Mouse (Mus musculus) stomach, postnatal 0 days (tissue): ENCODE data around the gene Rnf151. TPM values are rescaled to one million over a fixed set of nuclear protein-coding genes. Genes with fewer than 3 reads are reported as not detected.

Experiments used
- ATAC-seq: fragments of 200-750 bp; cut with Nextera tagmentation; 2 replicates; pipeline ENCODE4 v1.8.0; 2017; ENCODE audit not compliant: low FRiP score, low TSS enrichment
- DNase-seq: peaks from one replicate; pipeline ENCODE4 v3.0.0-alpha.2; 2016; ENCODE audit warnings: low spot score
- H3K27ac ChIP-seq: fragments of 300-500 bp; sonication (generic); replicated peaks from 2 replicates; pipeline ENCODE4 v1.5.1; 2014; ENCODE audit warnings: mild to moderate bottlenecking, control low read depth
- H3K27me3 ChIP-seq: fragments of 300-500 bp; sonication (generic); 2 replicates; pipeline ENCODE4 v1.6.1; 2014; ENCODE audit warnings: low read length; ENCODE audit not compliant: control insufficient read depth, insufficient read depth
- H3K36me3 ChIP-seq: fragments of 300-500 bp; sonication (generic); 2 replicates; pipeline ENCODE4 v1.6.1; 2014; ENCODE audit warnings: low read length, mixed read lengths; ENCODE audit not compliant: control insufficient read depth, insufficient read depth
- H3K4me1 ChIP-seq: fragments of 300-500 bp; sonication (generic); replicated peaks from 2 replicates; pipeline ENCODE4 v1.6.1; 2014; ENCODE audit warnings: antibody characterized with exemption; ENCODE audit not compliant: control insufficient read depth, insufficient read depth
- H3K4me2 ChIP-seq: fragments of 300-500 bp; sonication (generic); replicated peaks from 2 replicates; pipeline ENCODE4 v1.6.1; 2014; ENCODE audit warnings: low read depth, mild to moderate bottlenecking, control low read depth, moderate library complexity
- H3K4me3 ChIP-seq: fragments of 300-500 bp; sonication (generic); 2 replicates; pipeline ENCODE4 v1.5.1; 2014; ENCODE audit warnings: low read depth, low read length, control low read depth
- H3K9ac ChIP-seq: fragments of 300-500 bp; sonication (generic); 2 replicates; pipeline ENCODE4 v1.6.1; 2014; ENCODE audit warnings: mild to moderate bottlenecking, low read length, control low read depth, mixed read lengths
- H3K9me3 ChIP-seq: fragments of 300-500 bp; sonication (generic); 2 replicates; pipeline ENCODE4 v1.6.1; 2016; ENCODE audit warnings: low read length; ENCODE audit not compliant: control insufficient read depth
- CTCF ChIP-seq: IDR thresholded peaks from 2 replicates; pipeline ENCODE4 v1.5.1; 2016; ENCODE audit warnings: antibody characterized with exemption, low read depth, mild to moderate bottlenecking, moderate library complexity
- EP300 ChIP-seq: optimal IDR thresholded peaks from 2 replicates; pipeline ENCODE3; 2016; ENCODE audit warnings: antibody characterized with exemption
- WGBS: fragments of 180-500 bp; shearing (Covaris S2); extraction: QIAGEN DNeasy Blood & Tissue Kit; methylation state at CpG from one replicate; pipeline ENCODE4 v1.1.7; 2014; 5-methylcytosine and 5-hydroxymethylcytosine counted together
- polyA plus RNA-seq: library from polyadenylated mRNA; unstranded; fragments of >200 nt; fragmentation: Nextera tagmentation; extraction: Ambion mirVana; gene quantifications from 2 replicates; pipeline ENCODE4 v1.2.1, GENCODE M21; 2015

The Rnf151 gene
- 0.10 TPM in 1 of 2 replicates, not detected in the other for polyA plus RNA-seq

DNA sequence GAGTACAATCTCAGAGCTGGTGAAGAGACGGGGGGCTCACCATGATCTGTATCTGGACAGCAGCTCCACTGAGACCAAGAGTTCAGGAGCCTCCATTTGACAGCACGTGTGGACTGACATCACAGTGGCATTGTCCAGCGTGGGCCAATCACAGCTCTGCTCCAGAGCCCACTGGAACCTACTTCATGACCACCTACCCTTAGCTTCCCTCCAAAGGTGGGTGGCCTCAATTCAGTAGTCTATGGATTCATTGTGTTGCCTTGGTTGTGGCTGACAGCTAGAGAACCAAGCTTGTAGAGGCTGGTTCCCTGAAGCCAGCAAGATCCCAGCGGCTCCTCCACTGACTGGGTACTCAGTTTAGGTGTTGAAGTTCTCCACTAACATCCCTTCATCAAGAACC is at the start of gene Rnf151, which contains the start of gene Rps2:
TSS of gene Rnf151 (minus strand) at position 121 of the 400 bp plus-strand sequence.
TSS of gene Rps2 (plus strand) at position 174 of the 400 bp plus-strand sequence.
- no peak within 1 kb of the TSS for H3K9ac ChIP-seq

GRCm38 (mm10) chr17:24766266-24766875 is 48.5 kb upstream of the Rnf151 start:
- Histone ChIP-seq H3K4me3 (no peak overlapping the region), H3K4me1 (no peaks in the 10 kb centered on the region), H3K9ac (no peak overlapping the region), H3K36me3 (no peaks in the 10 kb centered on the region), H3K27me3 (no peaks in the 10 kb centered on the region), H3K4me2 (no peak overlapping the region), H3K9me3 (no peaks in the 10 kb centered on the region), H3K27ac (no peak overlapping the region)
- DNase-seq (no peak), ATAC-seq (no peak)
- WGBS, result 25% methylated on average over 12 of the region's 12 CpGs
- TF ChIP-seq CTCF, result no peak
- no peak for TF ChIP-seq EP300

More for the DNA sequence above, at the start of gene Rnf151, which contains the start of gene Rps2:
- peak within 1 kb of the TSS; percentile 50 for H3K4me3 ChIP-seq
- TF ChIP-seq CTCF (no peak), EP300 (no peak)
- no peaks in the 10 kb centered on the region for H3K9me3 ChIP-seq
- 77% methylated on average over 4 of the region's 4 CpGs for WGBS
- no peak within 1 kb of the TSS for H3K27ac ChIP-seq
- no peaks in the 10 kb centered on the region for H3K27me3 ChIP-seq
- DNase-seq (no peak), ATAC-seq (no peak)
- H3K4me2 ChIP-seq, result peak within 1 kb of the TSS; percentile 24
- H3K36me3 ChIP-seq, result peaks cover 10% of the 10 kb centered on the region
- H3K4me1 ChIP-seq, result 0 out of 2 replicates have a peak, but pooled peaks cover 2% of the 10 kb centered on the region

DNA sequence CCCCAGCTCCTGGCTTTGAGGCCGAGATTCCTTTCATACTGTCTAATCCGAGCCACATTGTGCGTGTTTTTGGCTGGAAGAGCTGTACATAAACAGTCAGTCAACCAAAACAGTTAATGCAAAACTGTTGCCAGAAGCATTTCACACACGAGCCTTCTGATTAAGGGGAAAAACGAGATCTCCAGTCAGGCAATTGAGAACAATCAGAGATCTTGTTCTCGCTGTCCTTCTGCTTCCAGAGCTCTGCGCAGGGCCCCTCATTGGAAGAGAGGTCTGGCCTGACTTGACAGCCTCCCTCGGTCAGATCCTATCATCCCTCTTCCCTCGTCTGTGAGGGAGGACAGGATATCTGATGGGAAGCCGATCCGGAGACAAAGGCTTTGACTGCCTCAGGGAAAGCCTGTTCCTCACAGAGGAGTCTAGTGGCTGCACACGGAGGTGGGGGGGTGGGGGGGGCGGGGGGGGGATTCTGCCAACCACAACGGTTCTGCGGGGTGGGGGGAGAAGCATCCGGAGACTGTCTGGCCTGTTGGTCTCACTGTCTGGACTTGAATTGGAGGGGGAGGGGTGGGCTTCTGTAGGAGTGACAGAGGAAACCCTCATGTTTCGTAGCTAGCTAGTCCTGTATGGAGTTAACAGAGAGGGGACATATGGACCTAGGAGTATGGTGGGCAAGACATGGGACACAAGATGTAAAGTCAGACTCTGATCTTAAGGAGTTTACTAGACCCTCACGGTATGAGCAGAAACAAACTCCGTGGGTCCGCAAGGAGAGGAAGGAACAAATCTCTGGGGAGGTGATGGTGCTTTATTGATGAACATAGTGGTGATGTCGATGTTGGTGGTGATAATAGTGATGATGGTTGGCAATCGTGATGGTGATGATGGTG is 47.4 kb upstream of the Rnf151 start:
- WGBS, result 48% methylated on average over 22 of the region's 22 CpGs
- Histone ChIP-seq H3K27ac (no peak overlapping the region), H3K4me2 (no peak overlapping the region), H3K27me3 (no peaks in the 10 kb centered on the region), H3K4me1 (no peaks in the 10 kb centered on the region), H3K9ac (no peak overlapping the region), H3K9me3 (no peaks in the 10 kb centered on the region), H3K4me3 (no peak overlapping the region), H3K36me3 (no peaks in the 10 kb centered on the region)
- DNase-seq (no peak), ATAC-seq (no peak)
- TF ChIP-seq EP300 (no peak), CTCF (no peak)

DNA sequence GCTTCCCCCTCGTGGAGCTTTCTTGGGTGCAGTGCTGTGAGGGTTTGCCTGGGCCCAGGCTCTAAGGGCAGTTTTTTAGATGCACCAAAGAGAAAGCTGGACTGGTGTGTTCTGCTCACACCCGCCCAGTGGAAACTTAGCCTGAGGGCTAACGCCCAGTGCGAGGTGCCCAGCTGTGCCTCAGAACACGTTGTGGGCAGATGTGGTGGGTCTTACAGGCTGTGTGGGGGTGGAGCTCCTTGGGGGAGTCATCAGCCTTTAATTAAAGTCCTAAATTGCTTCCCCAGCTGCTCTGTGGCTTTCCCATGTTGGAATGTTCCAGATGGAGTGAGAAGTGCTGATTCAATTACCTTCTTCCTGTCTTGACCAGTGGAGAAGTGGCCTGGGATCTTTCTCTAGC is 43.3 kb upstream of the Rnf151 start:
- Histone ChIP-seq H3K9ac (no peak overlapping the region), H3K9me3 (no peaks in the 10 kb centered on the region), H3K27me3 (no peaks in the 10 kb centered on the region), H3K27ac (no peak overlapping the region), H3K4me1 (no peaks in the 10 kb centered on the region), H3K4me2 (no peak overlapping the region), H3K4me3 (no peak overlapping the region), H3K36me3 (no peaks in the 10 kb centered on the region)
- 53% methylated on average over 5 of the region's 5 CpGs for WGBS
- TF ChIP-seq EP300, result no peak
- no peak for TF ChIP-seq CTCF
- no peak for ATAC-seq
- no peak for DNase-seq

GRCm38 (mm10) chr17:24757394-24757793 is 39.5 kb upstream of the Rnf151 start:
- Histone ChIP-seq H3K27me3 (peaks cover 9% of the 10 kb centered on the region; the same call in 1 of the 2 replicates), H3K27ac (no peak overlapping the region), H3K4me3 (no peak overlapping the region), H3K4me2 (no peak overlapping the region), H3K9me3 (no peaks in the 10 kb centered on the region), H3K36me3 (no peaks in the 10 kb centered on the region), H3K9ac (no peak overlapping the region), H3K4me1 (peaks cover 6% of the 10 kb centered on the region)
- ATAC-seq (no peak; the same call in 1 of the 2 replicates), DNase-seq (no peak)
- WGBS, result 83% methylated on average over 1 of the region's 1 CpGs
- TF ChIP-seq EP300, result no peak
- no peak for TF ChIP-seq CTCF
